Mouse (Mus musculus): Measurements from ENCODE around the gene Olfr152.

Olfr152 gene

GRCm38 (mm10) chr2:87779183-87779582 is at the start of gene Olfr152:
Gene Olfr152, plus strand, starts transcription at chr2:87779483.
- in situ Hi-C loops (cut with MboI, MseI): no loop called here

GRCm38 (mm10) chr2:87739878-87740277 is 39.4 kb upstream of the Olfr152 start, which contains the start of gene Olfr1138:
Gene Olfr1138, minus strand, starts transcription at chr2:87739978.
- in situ Hi-C loops (cut with MboI, MseI): no loop called here

- in situ Hi-C loops (cut with MboI, MseI): no loop called here
Measured at GRCm38 (mm10) chr2:87743452-87743851, 35.8 kb upstream of the Olfr152 start, which contains the start of gene Olfr1140. Gene Olfr1140, plus strand, starts transcription at chr2:87743752.

- in situ Hi-C loops (cut with MboI, MseI): no loop called here
Measured at GRCm38 (mm10) chr2:87753891-87754290, 25.4 kb upstream of the Olfr152 start, which contains the start of gene Olfr1141. Gene Olfr1141, minus strand, starts transcription at chr2:87753991.

- in situ Hi-C loops (cut with MboI, MseI): no loop called here
Measured at GRCm38 (mm10) chr2:87776143-87776542, 3.1 kb upstream of the Olfr152 start.

GRCm38 (mm10) chr2:87800292-87800691 is 21.0 kb downstream of the Olfr152 start, which contains the start of gene Olfr1143:
Gene Olfr1143, plus strand, starts transcription at chr2:87800592.
- in situ Hi-C loops (cut with MboI, MseI): no loop called here

- in situ Hi-C loops (cut with MboI, MseI): no loop called here
Measured at GRCm38 (mm10) chr2:87809522-87809921, 30.2 kb downstream of the Olfr152 start, which contains the start of gene Olfr1145. Gene Olfr1145, plus strand, starts transcription at chr2:87809822.

- in situ Hi-C loops (cut with MboI, MseI): no loop called here
Measured at GRCm38 (mm10) chr2:87830233-87830632, 51.0 kb downstream of the Olfr152 start, which contains the start of gene Olfr1148. Gene Olfr1148, plus strand, starts transcription at chr2:87830533.

All from T-helper 1 cell (primary cell).